Mouse (Mus musculus) erythroblast, embryonic 14.5 days (primary cell): ENCODE measurements around the gene Eno2. TPM values are rescaled to one million over a fixed set of nuclear protein-coding genes. Genes with fewer than 3 reads are reported as not detected.

Experiments
- H3K27me3 ChIP-seq: 2 replicates; pipeline ENCODE4 v1.6.1; 2012; ENCODE audit warnings: inconsistent platforms; ENCODE audit not compliant: control insufficient read depth
- H3K36me3 ChIP-seq: 2 replicates; pipeline ENCODE4 v1.6.1; 2012; ENCODE audit warnings: mild to moderate bottlenecking, inconsistent platforms; ENCODE audit not compliant: control insufficient read depth
- H3K4me1 ChIP-seq: 2 replicates; pipeline ENCODE4 v1.6.1; 2012; ENCODE audit warnings: inconsistent platforms; ENCODE audit not compliant: control insufficient read depth
- H3K4me3 ChIP-seq: replicated peaks from 2 replicates; pipeline ENCODE3; 2012; ENCODE audit warnings: moderate library complexity, mild to moderate bottlenecking, inconsistent platforms
- H3K9me3 ChIP-seq: 2 replicates; pipeline ENCODE4 v1.6.1; 2012; ENCODE audit warnings: low read length, inconsistent platforms, mixed read lengths; ENCODE audit not compliant: control insufficient read depth
- GATA1 ChIP-seq: IDR thresholded peaks from 2 replicates; pipeline ENCODE4 v1.6.1; 2012; ENCODE audit warnings: low read length, inconsistent platforms, mixed read lengths
- TAL1 ChIP-seq: IDR thresholded peaks from 3 replicates; pipeline ENCODE4 v1.6.1; 2012; ENCODE audit warnings: low read length, inconsistent platforms, mixed read lengths
- polyA plus RNA-seq: library from polyadenylated mRNA; stranded (reverse); fragments of >175 nt; gene quantifications from 2 replicates; pipeline ENCODE4 v1.2.3, GENCODE M21; 2012

The Eno2 gene
- polyA plus RNA-seq, 1 experiment: not detected

DNA sequence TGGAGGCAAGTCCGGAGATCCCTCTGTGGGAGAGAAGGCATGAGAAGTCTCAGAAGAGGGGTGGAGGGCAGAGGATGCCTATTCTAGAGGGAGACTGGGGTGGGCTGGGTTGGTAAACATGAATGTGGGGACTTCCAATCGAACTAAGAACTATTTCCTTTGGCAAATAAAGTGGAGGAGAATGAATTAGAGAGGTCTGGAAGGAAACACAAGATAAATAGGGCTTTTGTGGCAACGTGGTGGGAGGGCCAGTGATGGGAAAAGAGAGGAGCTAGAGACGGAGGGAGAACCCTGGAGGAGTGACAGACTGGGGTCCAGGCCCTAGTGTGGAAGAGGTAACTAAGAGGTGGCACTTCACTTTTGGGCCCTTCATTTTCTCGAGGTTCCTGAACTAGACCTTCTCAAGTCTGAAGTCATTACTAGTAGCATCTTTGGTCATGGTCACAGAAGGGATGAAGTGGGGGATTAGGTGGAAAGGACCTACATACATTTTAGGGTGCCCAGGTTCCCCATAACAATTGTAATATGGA, 12.1 kb downstream of the Eno2 start:
- H3K4me1 ChIP-seq: peaks cover 8% of the 10 kb centered on the region
- no peak overlapping the region for H3K4me3 ChIP-seq
- H3K9me3 ChIP-seq: peaks cover 4% of the 10 kb centered on the region; the same call in 1 of the 2 replicates
- no peak for TF ChIP-seq TAL1
- TF ChIP-seq GATA1: no peak
- H3K36me3 ChIP-seq: no peaks in the 10 kb centered on the region
- H3K27me3 ChIP-seq: peaks cover 90% of the 10 kb centered on the region

DNA sequence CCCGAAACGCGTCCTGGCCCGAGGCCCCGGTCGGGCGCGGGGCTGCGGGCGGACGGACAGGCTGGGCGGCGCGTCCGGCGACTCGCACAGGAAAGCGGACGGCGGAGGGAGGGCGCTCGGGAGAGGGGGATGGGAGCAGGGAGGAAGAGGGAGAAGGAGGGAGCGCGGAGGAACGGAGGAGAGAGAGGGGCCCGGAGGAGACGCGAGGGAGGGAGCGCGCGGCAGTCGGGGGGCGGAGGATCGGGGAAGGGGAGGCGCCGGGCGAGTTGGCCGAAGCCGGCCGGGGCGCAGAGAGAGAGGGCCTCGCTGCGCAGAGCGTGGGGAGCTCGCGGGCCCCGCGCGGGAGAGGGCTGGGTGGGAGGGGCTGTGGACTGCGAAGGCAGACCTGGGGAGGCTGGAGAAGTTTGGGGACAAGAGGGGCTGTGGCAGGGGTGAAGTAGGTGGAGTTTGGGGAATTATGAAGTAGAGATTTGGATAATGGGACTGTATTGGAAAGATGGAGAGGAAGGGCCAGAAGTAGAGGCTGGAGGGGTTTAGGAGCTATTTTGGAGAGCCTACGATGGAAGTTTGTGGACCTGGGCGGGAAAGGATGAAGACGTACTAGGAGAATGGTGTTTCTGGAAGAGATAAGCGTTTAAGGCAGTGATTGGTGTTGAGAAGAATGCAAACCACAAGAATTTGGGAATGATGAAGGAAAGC, 12.7 kb downstream of the Eno2 start:
- peak overlapping the region; percentile 59 for H3K4me3 ChIP-seq
- H3K4me1 ChIP-seq: peaks cover 8% of the 10 kb centered on the region
- peaks cover 90% of the 10 kb centered on the region for H3K27me3 ChIP-seq
- no peak for TF ChIP-seq GATA1
- no peak for TF ChIP-seq TAL1
- peaks cover 4% of the 10 kb centered on the region; the same call in 1 of the 2 replicates for H3K9me3 ChIP-seq
- no peaks in the 10 kb centered on the region for H3K36me3 ChIP-seq

DNA sequence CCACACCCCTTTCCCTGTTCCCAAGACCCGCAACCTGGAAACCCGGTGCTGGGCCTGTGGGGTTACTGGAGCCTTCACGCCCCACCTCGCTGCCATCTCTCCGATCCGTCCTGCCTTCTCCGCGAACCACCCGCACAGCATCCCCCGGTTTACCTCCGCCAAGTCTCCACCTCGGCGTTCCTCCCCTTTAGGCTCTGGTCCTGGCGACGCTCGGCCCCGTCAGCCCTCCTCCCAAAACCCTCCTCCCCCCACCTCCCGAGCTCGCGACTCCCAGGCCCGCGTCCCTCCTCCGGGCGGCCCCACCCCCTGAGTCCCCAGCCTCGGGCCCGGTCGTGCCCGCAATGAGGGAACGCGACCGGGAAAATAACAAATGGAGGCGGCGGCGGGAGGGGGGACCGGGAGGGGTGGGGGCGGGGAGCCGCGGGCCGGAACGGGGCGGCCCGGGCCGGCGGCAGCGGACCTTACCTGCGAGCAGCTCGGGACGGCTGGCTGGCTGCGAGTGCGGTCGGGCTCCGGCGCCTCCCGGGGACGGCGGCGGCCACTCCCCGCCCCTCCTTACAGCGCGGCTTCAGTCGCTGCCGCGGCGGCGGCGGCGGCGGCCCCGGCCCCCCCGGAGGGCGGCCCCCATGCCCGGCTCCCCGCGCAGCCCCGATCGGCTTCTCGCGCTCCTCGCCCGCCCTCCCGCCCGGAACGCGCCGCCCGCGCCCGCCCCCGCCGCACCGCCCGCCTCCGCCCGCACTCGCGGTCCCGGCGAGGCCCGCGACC, 13.5 kb downstream of the Eno2 start, which contains the start of the genes Gm45234 and Atn1:
Gene Gm45234 (minus strand): TSS at position 191 of the 765 bp plus-strand sequence.
Gene Atn1 (minus strand): TSS at position 694 of the 765 bp plus-strand sequence.
- Histone ChIP-seq H3K9me3 (peaks cover 4% of the 10 kb centered on the region; the same call in 1 of the 2 replicates), H3K27me3 (peaks cover 83% of the 10 kb centered on the region), H3K4me1 (peaks cover 8% of the 10 kb centered on the region), H3K4me3 (peak within 1 kb of the TSS; percentile 59), H3K36me3 (no peaks in the 10 kb centered on the region)
- TF ChIP-seq TAL1: no peak
- TF ChIP-seq GATA1: no peak

DNA sequence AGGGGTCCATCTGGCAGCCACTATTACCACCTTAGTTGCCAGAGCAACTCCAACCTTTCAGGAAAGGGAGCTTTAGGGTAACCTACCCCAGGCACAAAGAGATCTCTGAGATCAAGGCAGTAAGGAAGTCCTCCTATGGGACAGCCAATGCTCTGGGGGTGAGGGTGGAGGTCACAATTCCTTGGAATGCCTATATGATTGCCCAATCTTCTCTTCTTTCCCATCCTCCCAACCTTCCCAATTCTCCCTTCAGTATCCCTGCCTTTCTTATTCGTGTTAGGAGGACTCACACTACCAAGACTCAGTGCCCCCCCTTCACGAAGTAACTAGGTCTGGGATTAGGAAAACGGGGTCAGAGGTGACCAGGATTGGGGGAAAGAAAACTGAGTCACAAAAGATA, 14.2 kb downstream of the Eno2 start:
- peak overlapping the region; percentile 59 for H3K4me3 ChIP-seq
- TF ChIP-seq TAL1: no peak
- no peak for TF ChIP-seq GATA1
- H3K27me3 ChIP-seq: peaks cover 80% of the 10 kb centered on the region

DNA sequence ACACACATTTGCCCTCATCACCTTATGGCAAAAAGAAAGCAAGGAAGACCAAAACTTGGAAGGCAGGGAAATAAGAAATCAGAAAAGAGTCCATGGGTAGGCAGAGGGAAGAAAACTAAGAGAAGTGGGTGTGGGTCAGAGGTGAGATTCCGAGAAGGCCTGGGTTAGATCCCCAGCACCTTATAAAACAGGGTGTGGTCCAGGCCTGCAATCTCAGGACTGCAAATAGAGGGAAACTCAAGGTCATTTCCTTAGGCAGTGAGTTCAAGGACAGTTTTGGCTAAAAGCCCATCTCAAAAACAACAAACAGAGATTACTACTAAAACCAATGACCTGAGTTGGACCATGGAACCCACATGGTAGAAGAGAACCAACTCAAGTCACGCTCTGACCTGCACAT, 15.6 kb downstream of the Eno2 start:
- H3K4me1 ChIP-seq: peaks cover 8% of the 10 kb centered on the region
- TF ChIP-seq TAL1 (no peak), GATA1 (no peak)
- no peak overlapping the region for H3K4me3 ChIP-seq
- H3K9me3 ChIP-seq: peaks cover 4% of the 10 kb centered on the region; the same call in 1 of the 2 replicates
- H3K36me3 ChIP-seq: no peaks in the 10 kb centered on the region; the same call in 1 of the 2 replicates
- H3K27me3 ChIP-seq: peaks cover 66% of the 10 kb centered on the region

More for the DNA sequence above, 14.2 kb downstream of the Eno2 start:
- H3K36me3 ChIP-seq: no peaks in the 10 kb centered on the region
- peaks cover 4% of the 10 kb centered on the region; the same call in 1 of the 2 replicates for H3K9me3 ChIP-seq
- peaks cover 8% of the 10 kb centered on the region for H3K4me1 ChIP-seq

DNA sequence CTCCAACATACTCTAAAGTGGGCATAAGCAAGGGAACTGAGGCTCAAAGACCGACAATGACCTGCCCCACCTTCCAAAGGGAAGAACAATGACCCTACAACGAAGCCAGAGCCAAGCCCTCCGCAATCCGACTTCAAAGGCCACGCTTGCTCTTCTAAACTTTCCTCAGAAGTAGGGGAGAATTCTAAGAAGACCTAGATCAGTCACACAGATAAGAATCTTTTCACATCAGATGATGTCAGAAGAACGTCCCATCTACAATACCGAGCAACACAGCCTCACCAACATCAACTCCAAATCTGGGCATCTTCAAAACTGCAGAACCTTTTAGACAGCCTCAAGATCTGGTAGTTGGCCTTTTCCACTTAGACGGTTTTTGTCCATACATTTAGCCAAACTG, 19.1 kb downstream of the Eno2 start:
- TF ChIP-seq TAL1 (no peak), GATA1 (no peak)
- no peaks in the 10 kb centered on the region for H3K9me3 ChIP-seq
- peaks cover 3% of the 10 kb centered on the region; the same call in 1 of the 2 replicates for H3K36me3 ChIP-seq
- peaks cover 31% of the 10 kb centered on the region for H3K27me3 ChIP-seq
- H3K4me1 ChIP-seq: peaks cover 18% of the 10 kb centered on the region
- H3K4me3 ChIP-seq: no peak overlapping the region

DNA sequence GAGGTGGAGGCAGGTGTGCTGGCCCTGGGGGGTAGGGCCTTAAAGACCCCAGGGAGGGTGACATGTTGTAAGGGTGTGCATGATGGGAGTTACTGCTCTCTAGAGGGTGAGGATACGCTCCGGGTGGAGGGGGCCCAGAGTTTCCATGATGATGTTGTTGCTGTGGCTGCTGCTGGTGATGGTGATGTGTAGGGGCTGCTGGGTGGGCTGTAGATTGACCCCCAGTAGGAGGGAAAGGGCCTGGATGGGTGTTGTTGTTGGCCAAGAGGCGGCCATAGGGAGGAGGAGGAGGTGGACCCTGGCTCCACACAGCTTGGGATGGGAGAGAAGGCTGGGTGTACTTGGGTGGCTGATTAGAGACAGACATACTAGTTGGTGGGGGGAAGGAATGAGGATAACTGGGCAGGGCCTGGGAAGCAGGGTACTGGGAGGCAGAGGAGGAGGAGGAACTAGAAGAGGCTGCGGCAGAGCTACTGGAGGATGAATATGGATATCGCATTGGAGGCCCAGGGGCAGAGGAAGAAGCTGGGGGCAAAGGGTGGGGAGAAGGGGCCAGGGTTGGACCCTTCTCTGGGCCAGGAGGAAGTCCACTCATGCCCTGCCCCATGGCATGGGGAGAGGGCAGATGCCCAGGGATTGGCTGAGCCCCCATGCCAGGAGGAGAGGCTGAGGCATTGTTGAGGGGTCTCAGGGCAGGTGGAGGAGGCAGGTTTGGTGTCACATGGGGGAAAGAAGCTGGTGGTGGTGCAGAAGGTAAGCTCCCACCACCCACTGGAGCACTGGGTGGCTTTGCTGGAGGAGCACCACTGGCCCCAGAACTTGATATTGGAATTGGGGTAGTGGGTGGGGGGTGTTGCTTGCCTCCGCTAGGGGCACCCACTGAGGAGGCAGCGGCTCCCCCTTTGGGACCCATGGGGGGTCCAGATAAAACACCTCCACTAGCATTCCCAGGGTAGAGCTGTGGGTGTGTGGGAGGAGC, 22.5 kb downstream of the Eno2 start:
- Histone ChIP-seq H3K4me1 (peaks cover 34% of the 10 kb centered on the region), H3K4me3 (peak overlapping the region; percentile 80), H3K9me3 (no peaks in the 10 kb centered on the region), H3K36me3 (peaks cover 3% of the 10 kb centered on the region; the same call in 1 of the 2 replicates), H3K27me3 (no peaks in the 10 kb centered on the region; the same call in 1 of the 2 replicates)
- TF ChIP-seq GATA1 (no peak), TAL1 (no peak)

DNA sequence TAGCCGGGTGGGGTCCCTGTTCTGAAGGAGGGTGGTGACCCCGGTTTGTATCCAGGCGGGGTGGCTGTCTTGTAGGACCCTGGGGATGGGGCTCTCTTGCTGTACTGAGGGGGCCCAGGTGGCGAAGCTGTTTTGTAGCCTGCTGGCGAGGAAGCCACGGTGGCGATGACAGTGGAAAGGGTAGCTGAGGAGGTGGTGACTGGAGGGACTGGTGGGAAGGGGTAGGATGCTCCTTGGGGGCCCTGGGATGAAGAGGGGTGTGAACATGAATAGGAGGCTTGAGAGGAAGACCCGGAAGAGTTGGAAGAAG, 23.2 kb downstream of the Eno2 start:
- Histone ChIP-seq H3K36me3 (peaks cover 3% of the 10 kb centered on the region; the same call in 1 of the 2 replicates), H3K9me3 (no peaks in the 10 kb centered on the region), H3K27me3 (no peaks in the 10 kb centered on the region; the same call in 1 of the 2 replicates), H3K4me1 (peaks cover 40% of the 10 kb centered on the region), H3K4me3 (peak overlapping the region; percentile 80)
- TF ChIP-seq GATA1 (no peak), TAL1 (no peak)
